Mouse (Mus musculus): ENCODE data around the gene Tbc1d30.

Gene Tbc1d30

GRCm38 (mm10) chr10:121227988-121228409, 123.1 kb downstream of the Tbc1d30 start:
- ATAC-seq (ENCODE audit: low TSS enrichment) = no peak

- no peak for ATAC-seq (ENCODE audit: low TSS enrichment)
Observed at GRCm38 (mm10) chr10:121227403-121227802, 123.7 kb downstream of the Tbc1d30 start.

GRCm38 (mm10) chr10:121225636-121226035, 125.4 kb downstream of the Tbc1d30 start:
- ATAC-seq (ENCODE audit: low TSS enrichment) = no peak

GRCm38 (mm10) chr10:121222881-121223280, 128.2 kb downstream of the Tbc1d30 start:
- no peak for ATAC-seq (ENCODE audit: low TSS enrichment)

- no peak for ATAC-seq (ENCODE audit: low TSS enrichment)
Observed at GRCm38 (mm10) chr10:121218616-121219015, 132.5 kb downstream of the Tbc1d30 start.

- no peak for ATAC-seq (ENCODE audit: low TSS enrichment)
Observed at GRCm38 (mm10) chr10:121216804-121217203, 134.3 kb downstream of the Tbc1d30 start.

All from frontal cortex, adult (tissue).